Mouse (Mus musculus): ENCODE measurements around the gene Dpep2nb. TPM values are rescaled to one million over a fixed set of nuclear protein-coding genes. Genes with fewer than 3 reads are reported as not detected.

Dpep2nb gene
- polyA plus RNA-seq (2014; fragmentation: Nextera tagmentation; extraction: Ambion mirVana), result 0.24 TPM in 1 of 2 replicates, not detected in the other

GRCm38 (mm10) chr8:106005875-106006274 lies at the start of gene Dpep2nb:
TSS of gene Dpep2nb (minus strand) at chr8:106005975.
- H3K27me3 ChIP-seq (ENCODE audit: control insufficient read depth, insufficient read depth, low read length), result no peaks in the 10 kb centered on the region
- 75% methylated on average over 4 of the region's 4 CpGs for WGBS

GRCm38 (mm10) chr8:106055038-106055437 lies 49.3 kb upstream of the Dpep2nb start:
- WGBS, result 63% methylated on average over 3 of the region's 3 CpGs
- H3K27ac ChIP-seq (replicated peaks in 1 of 2; ENCODE audit: control insufficient read depth in 1 of 2, insufficient read depth in 1 of 2, low read depth in 2 of 2, low read length in 2 of 2), result no peak overlapping the region
- ATAC-seq (ENCODE audit: insufficient number of reproducible peaks, insufficient read depth, low FRiP score, low read depth), result no peak

More at GRCm38 (mm10) chr8:106005875-106006274, at the start of gene Dpep2nb:
- H3K9me3 ChIP-seq (ENCODE audit: control insufficient read depth, low read length), result no peaks in the 10 kb centered on the region
- H3K9ac ChIP-seq (ENCODE audit: low read length), result no peak within 1 kb of the TSS
- no peak within 1 kb of the TSS for H3K4me2 ChIP-seq (ENCODE audit: low read length)
- H3K36me3 ChIP-seq (ENCODE audit: control insufficient read depth, insufficient read depth, low read length), result peaks cover 4% of the 10 kb centered on the region; the same call in 1 of the 2 replicates
- ATAC-seq (ENCODE audit: insufficient number of reproducible peaks, insufficient read depth, low FRiP score, low read depth), result no peak
- no peak within 1 kb of the TSS for H3K4me3 ChIP-seq (ENCODE audit: control insufficient read depth in 1 of 2, insufficient read depth in 1 of 2, low read depth in 1 of 2, low read length in 2 of 2)
- H3K27ac ChIP-seq (replicated peaks in 1 of 2; ENCODE audit: control insufficient read depth in 1 of 2, insufficient read depth in 1 of 2, low read depth in 2 of 2, low read length in 2 of 2), result no peak within 1 kb of the TSS
- H3K4me1 ChIP-seq (ENCODE audit: control insufficient read depth in 2 of 2, insufficient read depth in 2 of 2, low read length in 2 of 2), result peaks cover 6 to 8% of the 10 kb centered on the region in 2 experiments; a peak in 3 of 4 replicates

GRCm38 (mm10) chr8:106054190-106054811 lies 48.5 kb upstream of the Dpep2nb start:
- Histone ChIP-seq H3K4me2 (ENCODE audit: low read length) (no peak overlapping the region), H3K36me3 (ENCODE audit: control insufficient read depth, insufficient read depth, low read length) (peaks cover 35% of the 10 kb centered on the region), H3K27me3 (ENCODE audit: control insufficient read depth, insufficient read depth, low read length) (no peaks in the 10 kb centered on the region), H3K4me1 (ENCODE audit: control insufficient read depth in 2 of 2, insufficient read depth in 2 of 2, low read length in 2 of 2) (peaks cover 0 to 8% of the 10 kb centered on the region in 2 experiments; a peak in 2 of 4 replicates), H3K27ac (replicated peaks in 1 of 2; ENCODE audit: control insufficient read depth in 1 of 2, insufficient read depth in 1 of 2, low read depth in 2 of 2, low read length in 2 of 2) (no peak overlapping the region), H3K4me3 (ENCODE audit: control insufficient read depth in 1 of 2, insufficient read depth in 1 of 2, low read depth in 1 of 2, low read length in 2 of 2) (no peak overlapping the region), H3K9ac (ENCODE audit: low read length) (no peak overlapping the region), H3K9me3 (ENCODE audit: control insufficient read depth, low read length) (no peaks in the 10 kb centered on the region)
- no peak for ATAC-seq (ENCODE audit: insufficient number of reproducible peaks, insufficient read depth, low FRiP score, low read depth)
- 64% methylated on average over 6 of the region's 6 CpGs for WGBS

More at GRCm38 (mm10) chr8:106055038-106055437, 49.3 kb upstream of the Dpep2nb start:
- Histone ChIP-seq H3K27me3 (ENCODE audit: control insufficient read depth, insufficient read depth, low read length) (no peaks in the 10 kb centered on the region), H3K9ac (ENCODE audit: low read length) (no peak overlapping the region), H3K4me3 (ENCODE audit: control insufficient read depth in 1 of 2, insufficient read depth in 1 of 2, low read depth in 1 of 2, low read length in 2 of 2) (no peak overlapping the region), H3K4me2 (ENCODE audit: low read length) (no peak overlapping the region), H3K9me3 (ENCODE audit: control insufficient read depth, low read length) (no peaks in the 10 kb centered on the region), H3K4me1 (ENCODE audit: control insufficient read depth in 2 of 2, insufficient read depth in 2 of 2, low read length in 2 of 2) (peaks cover 0 to 8% of the 10 kb centered on the region in 2 experiments; a peak in 2 of 4 replicates), H3K36me3 (ENCODE audit: control insufficient read depth, insufficient read depth, low read length) (peaks cover 35% of the 10 kb centered on the region)

- Histone ChIP-seq H3K4me1 (ENCODE audit: control insufficient read depth in 2 of 2, insufficient read depth in 2 of 2, low read length in 2 of 2) (no peaks in the 10 kb centered on the region), H3K27me3 (ENCODE audit: control insufficient read depth, insufficient read depth, low read length) (no peaks in the 10 kb centered on the region), H3K9me3 (ENCODE audit: control insufficient read depth, low read length) (no peaks in the 10 kb centered on the region), H3K4me3 (ENCODE audit: control insufficient read depth in 1 of 2, insufficient read depth in 1 of 2, low read depth in 1 of 2, low read length in 2 of 2) (no peak overlapping the region), H3K4me2 (ENCODE audit: low read length) (no peak overlapping the region), H3K36me3 (ENCODE audit: control insufficient read depth, insufficient read depth, low read length) (peaks cover 35% of the 10 kb centered on the region), H3K9ac (ENCODE audit: low read length) (no peak overlapping the region), H3K27ac (replicated peaks in 1 of 2; ENCODE audit: control insufficient read depth in 1 of 2, insufficient read depth in 1 of 2, low read depth in 2 of 2, low read length in 2 of 2) (no peak overlapping the region)
- 85% methylated on average over 9 of the region's 9 CpGs for WGBS
- ATAC-seq (ENCODE audit: insufficient number of reproducible peaks, insufficient read depth, low FRiP score, low read depth), result no peak
Measured at GRCm38 (mm10) chr8:106052510-106053089, 46.8 kb upstream of the Dpep2nb start.

GRCm38 (mm10) chr8:106051068-106051467 lies 45.3 kb upstream of the Dpep2nb start:
- peaks cover 35% of the 10 kb centered on the region for H3K36me3 ChIP-seq (ENCODE audit: control insufficient read depth, insufficient read depth, low read length)

GRCm38 (mm10) chr8:106049840-106050239 lies 44.1 kb upstream of the Dpep2nb start:
- Histone ChIP-seq H3K27ac (replicated peaks in 1 of 2; ENCODE audit: control insufficient read depth in 1 of 2, insufficient read depth in 1 of 2, low read depth in 2 of 2, low read length in 2 of 2) (no peak overlapping the region), H3K36me3 (ENCODE audit: control insufficient read depth, insufficient read depth, low read length) (peaks cover 35% of the 10 kb centered on the region), H3K27me3 (ENCODE audit: control insufficient read depth, insufficient read depth, low read length) (no peaks in the 10 kb centered on the region), H3K9me3 (ENCODE audit: control insufficient read depth, low read length) (no peaks in the 10 kb centered on the region), H3K4me1 (ENCODE audit: control insufficient read depth in 2 of 2, insufficient read depth in 2 of 2, low read length in 2 of 2) (no peaks in the 10 kb centered on the region), H3K4me2 (ENCODE audit: low read length) (no peak overlapping the region), H3K4me3 (ENCODE audit: control insufficient read depth in 1 of 2, insufficient read depth in 1 of 2, low read depth in 1 of 2, low read length in 2 of 2) (no peak overlapping the region), H3K9ac (ENCODE audit: low read length) (no peak overlapping the region)
- ATAC-seq (ENCODE audit: insufficient number of reproducible peaks, insufficient read depth, low FRiP score, low read depth), result no peak
- WGBS, result 87% methylated on average over 6 of the region's 6 CpGs

More at GRCm38 (mm10) chr8:106051068-106051467, 45.3 kb upstream of the Dpep2nb start:
- no peak for ATAC-seq (ENCODE audit: insufficient number of reproducible peaks, insufficient read depth, low FRiP score, low read depth)
- H3K4me2 ChIP-seq (ENCODE audit: low read length), result no peak overlapping the region
- H3K27me3 ChIP-seq (ENCODE audit: control insufficient read depth, insufficient read depth, low read length), result no peaks in the 10 kb centered on the region
- no peaks in the 10 kb centered on the region for H3K4me1 ChIP-seq (ENCODE audit: control insufficient read depth in 2 of 2, insufficient read depth in 2 of 2, low read length in 2 of 2)
- WGBS, result 84% methylated on average over 3 of the region's 3 CpGs
- H3K9ac ChIP-seq (ENCODE audit: low read length), result no peak overlapping the region
- no peaks in the 10 kb centered on the region for H3K9me3 ChIP-seq (ENCODE audit: control insufficient read depth, low read length)
- H3K4me3 ChIP-seq (ENCODE audit: control insufficient read depth in 1 of 2, insufficient read depth in 1 of 2, low read depth in 1 of 2, low read length in 2 of 2), result no peak overlapping the region
- H3K27ac ChIP-seq (replicated peaks in 1 of 2; ENCODE audit: control insufficient read depth in 1 of 2, insufficient read depth in 1 of 2, low read depth in 2 of 2, low read length in 2 of 2), result no peak overlapping the region

- H3K4me2 ChIP-seq (ENCODE audit: low read length), result no peak overlapping the region
- H3K4me1 ChIP-seq (ENCODE audit: control insufficient read depth in 2 of 2, insufficient read depth in 2 of 2, low read length in 2 of 2), result no peaks in the 10 kb centered on the region
- no peak overlapping the region for H3K27ac ChIP-seq (replicated peaks in 1 of 2; ENCODE audit: control insufficient read depth in 1 of 2, insufficient read depth in 1 of 2, low read depth in 2 of 2, low read length in 2 of 2)
- no peak overlapping the region for H3K9ac ChIP-seq (ENCODE audit: low read length)
- no peaks in the 10 kb centered on the region for H3K27me3 ChIP-seq (ENCODE audit: control insufficient read depth, insufficient read depth, low read length)
- no peak overlapping the region for H3K4me3 ChIP-seq (ENCODE audit: control insufficient read depth in 1 of 2, insufficient read depth in 1 of 2, low read depth in 1 of 2, low read length in 2 of 2)
- ATAC-seq (ENCODE audit: insufficient number of reproducible peaks, insufficient read depth, low FRiP score, low read depth), result no peak
- H3K36me3 ChIP-seq (ENCODE audit: control insufficient read depth, insufficient read depth, low read length), result peaks cover 20% of the 10 kb centered on the region
- no peaks in the 10 kb centered on the region for H3K9me3 ChIP-seq (ENCODE audit: control insufficient read depth, low read length)
- 76% methylated on average over 5 of the region's 5 CpGs for whole genome bisulfite sequencing
Measured at GRCm38 (mm10) chr8:106047854-106048630, 42.3 kb upstream of the Dpep2nb start.

All from heart, embryonic 14.5 days (tissue).